In genomic region chr11:95075197-95076040, GRCm38 (mm10) we compare ENCODE assay signal across 8 mouse cellular contexts. TPM values are rescaled to one million over a fixed set of nuclear protein-coding genes. Genes with fewer than 3 reads are reported as not detected.
DNase-seq lines count a peak whose midpoint lies in the region; ATAC-seq and TF ChIP-seq lines count a peak whose summit lies in the region.

No protein-coding gene starts in this region.

- H3K4me2 ChIP-seq in forebrain, embryonic 13.5 days: peak overlapping the region; percentile 85
- H3K4me2 ChIP-seq in liver, embryonic 11.5 days: peak overlapping the region; percentile 81
- peak overlapping the region; percentile 87 for H3K4me2 ChIP-seq in neural tube, embryonic 13.5 days

- H3K9me3 ChIP-seq in forebrain, embryonic 13.5 days (replicated peaks): no peaks in the 10 kb centered on the region
- no peaks in the 10 kb centered on the region for H3K9me3 ChIP-seq in liver, embryonic 11.5 days (ENCODE audit: control insufficient read depth, low read length)
- H3K9me3 ChIP-seq in neural tube, embryonic 13.5 days: no peaks in the 10 kb centered on the region

- 16% methylated on average over 19 of the region's 19 CpGs for WGBS in thymus, adult 2 months
- WGBS in forebrain, embryonic 13.5 days: 8% methylated on average over 19 of the region's 19 CpGs
- WGBS in liver, embryonic 11.5 days: 8% methylated on average over 19 of the region's 19 CpGs
- 10% methylated on average over 19 of the region's 19 CpGs for WGBS in neural tube, embryonic 13.5 days

- no peak for DNase-seq in thymus, adult 2 months
- DNase-seq in thymus, postnatal 0 days (ENCODE audit: low spot score): no peak
- no peak for DNase-seq in liver, embryonic 11.5 days (ENCODE audit: low spot score)
- no peak for DNase-seq in T-cell, adult 2 months (ENCODE audit: low spot score)
- no peak for DNase-seq in left cerebral cortex, adult 18-20 months (ENCODE audit: low spot score in 2 of 2)
- no peak for DNase-seq in layer of hippocampus, adult 11-12 months (ENCODE audit: low spot score)

- ATAC-seq in forebrain, embryonic 13.5 days: peak; percentile 14; the same call in 1 of the 2 replicates
- no peak for ATAC-seq in liver, embryonic 11.5 days (replicated peaks; ENCODE audit: low FRiP score)
- no peak for ATAC-seq in neural tube, embryonic 13.5 days (ENCODE audit: low read depth)

- no peak for TF ChIP-seq CTCF in thymus, adult 2 months (IDR thresholded peaks at IDR 0.05; ENCODE audit: borderline replicate concordance, control insufficient read depth, extremely low read depth, insufficient read depth, low read length, poor library complexity)

- H3K36me3 ChIP-seq in thymus, adult 2 months (ENCODE audit: control insufficient read depth, insufficient read depth, low read length): no peaks in the 10 kb centered on the region
- no peaks in the 10 kb centered on the region for H3K36me3 ChIP-seq in forebrain, embryonic 13.5 days (ENCODE audit: poor library complexity, severe bottlenecking)
- H3K36me3 ChIP-seq in liver, embryonic 11.5 days (ENCODE audit: control insufficient read depth, insufficient read depth, low read length): no peaks in the 10 kb centered on the region
- H3K36me3 ChIP-seq in neural tube, embryonic 13.5 days: no peaks in the 10 kb centered on the region

- H3K4me1 ChIP-seq in thymus, adult 2 months (replicated peaks; ENCODE audit: control insufficient read depth, insufficient read depth, low read length): peaks cover 12% of the 10 kb centered on the region
- H3K4me1 ChIP-seq in forebrain, embryonic 13.5 days: peaks cover 17% of the 10 kb centered on the region
- H3K4me1 ChIP-seq in liver, embryonic 11.5 days (replicated peaks; ENCODE audit: control insufficient read depth, insufficient read depth, low read length): peaks cover 16% of the 10 kb centered on the region
- H3K4me1 ChIP-seq in neural tube, embryonic 13.5 days (replicated peaks): peaks cover 43% of the 10 kb centered on the region

- TF ChIP-seq POLR2A in thymus, adult 2 months (IDR thresholded peaks at IDR 0.05; ENCODE audit: control insufficient read depth, extremely low read depth, insufficient read depth, low read length, poor library complexity): no peak

- H3K4me3 ChIP-seq in thymus, adult 2 months (ENCODE audit: control insufficient read depth, insufficient read depth, low read length): peak overlapping the region; percentile 43
- peak overlapping the region; percentile 59 for H3K4me3 ChIP-seq in forebrain, embryonic 13.5 days
- peak overlapping the region; percentile 50 for H3K4me3 ChIP-seq in liver, embryonic 11.5 days (ENCODE audit: low read depth, low read length)
- peak overlapping the region; percentile 67 for H3K4me3 ChIP-seq in neural tube, embryonic 13.5 days

- H3K27ac ChIP-seq in thymus, adult 2 months (ENCODE audit: control insufficient read depth, insufficient read depth, low read length): no peak overlapping the region
- H3K27ac ChIP-seq in forebrain, embryonic 13.5 days: no peak overlapping the region
- H3K27ac ChIP-seq in liver, embryonic 11.5 days (ENCODE audit: low read depth, low read length): no peak overlapping the region
- H3K27ac ChIP-seq in neural tube, embryonic 13.5 days (replicated peaks): peak overlapping the region; percentile 78; the same call in 1 of the 2 replicates

- peak overlapping the region; percentile 67 for H3K9ac ChIP-seq in forebrain, embryonic 13.5 days
- H3K9ac ChIP-seq in liver, embryonic 11.5 days (ENCODE audit: low read depth, low read length): peak overlapping the region; percentile 20; the same call in 1 of the 2 replicates
- H3K9ac ChIP-seq in neural tube, embryonic 13.5 days: peak overlapping the region; percentile 81

- H3K27me3 ChIP-seq in thymus, adult 2 months (ENCODE audit: control insufficient read depth, insufficient read depth, low read length): peaks cover 15% of the 10 kb centered on the region; the same call in 1 of the 2 replicates
- peaks cover 65% of the 10 kb centered on the region for H3K27me3 ChIP-seq in forebrain, embryonic 13.5 days
- peaks cover 64% of the 10 kb centered on the region for H3K27me3 ChIP-seq in liver, embryonic 11.5 days (replicated peaks; ENCODE audit: control insufficient read depth, insufficient read depth, low read length)
- peaks cover 57% of the 10 kb centered on the region for H3K27me3 ChIP-seq in neural tube, embryonic 13.5 days

RNA-seq across cellular contexts. Expression of gene Itga3, which starts 1.2 kb away (rescaled TPM):
- polyA plus RNA-seq in thymus, adult 2 months (2012; rRNA removed): 17.0 and 17.1 TPM in 2 replicates
- 6.2 and 7.0 TPM in 2 replicates for polyA plus RNA-seq in thymus, postnatal 0 days (2015; fragmentation: Nextera tagmentation; extraction: Ambion mirVana)
- 2.4 and 3.9 TPM in 2 replicates for polyA plus RNA-seq in forebrain, embryonic 13.5 days (2015; fragmentation: Nextera tagmentation; extraction: Ambion mirVana)
- polyA plus RNA-seq in liver, embryonic 11.5 days (2014; fragmentation: Nextera tagmentation; extraction: Ambion mirVana): 4.0 and 4.6 TPM in 2 replicates
- 12.0 and 12.1 TPM in 2 replicates for polyA plus RNA-seq in neural tube, embryonic 13.5 days (2015; fragmentation: Nextera tagmentation; extraction: Ambion mirVana)
- 10 to 100 TPM; 17.2 to 19.3 TPM for total RNA-seq in left cerebral cortex, adult 18-20 months (2021)

RNA-seq across cellular contexts. Expression of gene Pdk2, which starts 34.3 kb away (rescaled TPM):
- 47.7 and 55.0 TPM in 2 replicates for polyA plus RNA-seq in thymus, adult 2 months (2012; rRNA removed)
- 13.0 and 13.9 TPM in 2 replicates for polyA plus RNA-seq in thymus, postnatal 0 days (2015; fragmentation: Nextera tagmentation; extraction: Ambion mirVana)
- 19.7 and 20.2 TPM in 2 replicates for polyA plus RNA-seq in forebrain, embryonic 13.5 days (2015; fragmentation: Nextera tagmentation; extraction: Ambion mirVana)
- polyA plus RNA-seq in liver, embryonic 11.5 days (2014; fragmentation: Nextera tagmentation; extraction: Ambion mirVana): 14.9 and 15.2 TPM in 2 replicates
- polyA plus RNA-seq in neural tube, embryonic 13.5 days (2015; fragmentation: Nextera tagmentation; extraction: Ambion mirVana): 26.2 and 27.6 TPM in 2 replicates
- 100 to 1,000 TPM; 116 to 128 TPM for total RNA-seq in left cerebral cortex, adult 18-20 months (2021)

RNA-seq across cellular contexts. Expression of gene Dlx3, which starts 44.5 kb away (rescaled TPM):
- polyA plus RNA-seq in thymus, adult 2 months (2012; rRNA removed): 0.91 and 1.0 TPM in 2 replicates
- polyA plus RNA-seq in thymus, postnatal 0 days (2015; fragmentation: Nextera tagmentation; extraction: Ambion mirVana): 0.33 and 0.45 TPM in 2 replicates
- polyA plus RNA-seq in forebrain, embryonic 13.5 days (2015; fragmentation: Nextera tagmentation; extraction: Ambion mirVana): 0.19 TPM in 1 of 2 replicates, not detected in the other
- 0.63 and 0.68 TPM in 2 replicates for polyA plus RNA-seq in liver, embryonic 11.5 days (2014; fragmentation: Nextera tagmentation; extraction: Ambion mirVana)
- polyA plus RNA-seq in neural tube, embryonic 13.5 days (2015; fragmentation: Nextera tagmentation; extraction: Ambion mirVana): 0.28 and 0.40 TPM in 2 replicates
- total RNA-seq in left cerebral cortex, adult 18-20 months (2021): not detected

Comparison
In these comparisons a context has a peak if more than half of its experiments do, and no peak if none do; other contexts are left out.
1. H3K9ac ChIP-seq: peak in every context shown above with its lines; median percentile 81 in neural tube, embryonic 13.5 days; 67 in forebrain, embryonic 13.5 days; 20 in liver, embryonic 11.5 days.